In genomic region chr17:44151130-44151529, GRCm38 (mm10) we compare ENCODE assay signal across 8 mouse cellular contexts. TPM values are rescaled to one million over a fixed set of nuclear protein-coding genes. Genes with fewer than 3 reads are reported as not detected.
DNase-seq lines count a peak whose midpoint lies in the region; ATAC-seq and TF ChIP-seq lines count a peak whose summit lies in the region.

No protein-coding gene starts in this region.

- 0 out of 2 replicates have a peak, but pooled peaks have one; percentile 28 for ATAC-seq in heart, embryonic 16.5 days (replicated peaks; ENCODE audit: extremely low read depth, insufficient read depth, low FRiP score)
- ATAC-seq in forebrain, embryonic 13.5 days = no peak

- H3K36me3 ChIP-seq in heart, embryonic 16.5 days (ENCODE audit: control insufficient read depth, insufficient read depth) = no peaks in the 10 kb centered on the region
- no peaks in the 10 kb centered on the region for H3K36me3 ChIP-seq in thymus, adult 2 months (ENCODE audit: control insufficient read depth, insufficient read depth, low read length)
- no peaks in the 10 kb centered on the region for H3K36me3 ChIP-seq in embryonic facial prominence, embryonic 10.5 days (replicated peaks)
- H3K36me3 ChIP-seq in forebrain, embryonic 13.5 days (ENCODE audit: poor library complexity, severe bottlenecking) = no peaks in the 10 kb centered on the region

- H3K27ac ChIP-seq in heart, embryonic 16.5 days (ENCODE audit: low read length) = no peak overlapping the region
- H3K27ac ChIP-seq in thymus, adult 2 months (ENCODE audit: control insufficient read depth, insufficient read depth, low read length) = no peak overlapping the region
- H3K27ac ChIP-seq in embryonic facial prominence, embryonic 10.5 days (replicated peaks) = no peak overlapping the region
- H3K27ac ChIP-seq in forebrain, embryonic 13.5 days = no peak overlapping the region

- no peak overlapping the region for H3K4me2 ChIP-seq in heart, embryonic 16.5 days (ENCODE audit: low read depth, low read length)
- no peak overlapping the region for H3K4me2 ChIP-seq in forebrain, embryonic 13.5 days

- 62% methylated on average over 3 of the region's 3 CpGs for WGBS in heart, embryonic 16.5 days
- WGBS in thymus, adult 2 months = 81% methylated on average over 3 of the region's 3 CpGs
- WGBS in embryonic facial prominence, embryonic 10.5 days = 67% methylated on average over 3 of the region's 3 CpGs
- WGBS in forebrain, embryonic 13.5 days = 68% methylated on average over 3 of the region's 3 CpGs

- TF ChIP-seq CTCF in thymus, adult 2 months (IDR thresholded peaks at IDR 0.05; ENCODE audit: borderline replicate concordance, control insufficient read depth, extremely low read depth, insufficient read depth, low read length, poor library complexity) = peak; percentile 35; the same call in 1 of the 2 replicates

- TF ChIP-seq POLR2A in thymus, adult 2 months (IDR thresholded peaks at IDR 0.05; ENCODE audit: control insufficient read depth, extremely low read depth, insufficient read depth, low read length, poor library complexity) = no peak

- peaks cover 5% of the 10 kb centered on the region for H3K4me1 ChIP-seq in heart, embryonic 16.5 days (ENCODE audit: control insufficient read depth, insufficient read depth, low read length)
- no peaks in the 10 kb centered on the region for H3K4me1 ChIP-seq in thymus, adult 2 months (replicated peaks; ENCODE audit: control insufficient read depth, insufficient read depth, low read length)
- no peaks in the 10 kb centered on the region for H3K4me1 ChIP-seq in embryonic facial prominence, embryonic 10.5 days
- no peaks in the 10 kb centered on the region for H3K4me1 ChIP-seq in forebrain, embryonic 13.5 days

- H3K9ac ChIP-seq in heart, embryonic 16.5 days (ENCODE audit: low read length) = no peak overlapping the region
- no peak overlapping the region for H3K9ac ChIP-seq in forebrain, embryonic 13.5 days

- no peak overlapping the region for H3K4me3 ChIP-seq in heart, embryonic 16.5 days (ENCODE audit: low read length)
- H3K4me3 ChIP-seq in thymus, adult 2 months (ENCODE audit: control insufficient read depth, insufficient read depth, low read length) = no peak overlapping the region
- H3K4me3 ChIP-seq in embryonic facial prominence, embryonic 10.5 days = no peak overlapping the region
- no peak overlapping the region for H3K4me3 ChIP-seq in forebrain, embryonic 13.5 days

- H3K9me3 ChIP-seq in heart, embryonic 16.5 days (replicated peaks; ENCODE audit: control insufficient read depth, low read length) = no peaks in the 10 kb centered on the region
- no peaks in the 10 kb centered on the region for H3K9me3 ChIP-seq in embryonic facial prominence, embryonic 10.5 days
- no peaks in the 10 kb centered on the region for H3K9me3 ChIP-seq in forebrain, embryonic 13.5 days (replicated peaks)

- no peak for DNase-seq in heart, adult 11 months
- peak; percentile 49 for DNase-seq in thymus, adult 2 months
- DNase-seq in thymus, adult 18-20 months = no peak
- DNase-seq in embryonic facial prominence, embryonic 10.5 days (ENCODE audit: low spot score) = peak; percentile 48
- peak; percentile 64 to 79 for DNase-seq in kidney, postnatal 25 days
- peak; percentile 17 for DNase-seq in retina, postnatal 7 days (ENCODE audit: low read depth, low spot score)

- H3K27me3 ChIP-seq in heart, embryonic 16.5 days (ENCODE audit: control insufficient read depth, insufficient read depth, low read length) = no peaks in the 10 kb centered on the region
- no peaks in the 10 kb centered on the region for H3K27me3 ChIP-seq in thymus, adult 2 months (ENCODE audit: control insufficient read depth, insufficient read depth, low read length)
- H3K27me3 ChIP-seq in embryonic facial prominence, embryonic 10.5 days (replicated peaks; ENCODE audit: low read depth, poor library complexity, severe bottlenecking) = no peaks in the 10 kb centered on the region
- no peaks in the 10 kb centered on the region for H3K27me3 ChIP-seq in forebrain, embryonic 13.5 days

RNA-seq across cellular contexts. Expression of gene Clic5, which starts 37.3 kb away (rescaled TPM):
- polyA plus RNA-seq in heart, embryonic 16.5 days (2015; fragmentation: Nextera tagmentation; extraction: Ambion mirVana) = 16.6 and 17.8 TPM in 2 replicates
- polyA plus RNA-seq in thymus, adult 2 months (2012; rRNA removed) = 6.3 and 7.7 TPM in 2 replicates
- polyA plus RNA-seq in embryonic facial prominence, embryonic 10.5 days (2016; fragmentation: Nextera tagmentation; extraction: Ambion mirVana) = 0.11 and 0.39 TPM in 2 replicates
- polyA plus RNA-seq in forebrain, embryonic 13.5 days (2015; fragmentation: Nextera tagmentation; extraction: Ambion mirVana) = 0.04 and 0.09 TPM in 2 replicates

RNA-seq across cellular contexts. Expression of gene Enpp4, which starts 45.5 kb away (rescaled TPM):
- polyA plus RNA-seq in heart, embryonic 16.5 days (2015; fragmentation: Nextera tagmentation; extraction: Ambion mirVana) = 8.9 and 11.0 TPM in 2 replicates
- polyA plus RNA-seq in thymus, adult 2 months (2012; rRNA removed) = 6.3 and 8.4 TPM in 2 replicates
- 2.2 and 3.1 TPM in 2 replicates for polyA plus RNA-seq in embryonic facial prominence, embryonic 10.5 days (2016; fragmentation: Nextera tagmentation; extraction: Ambion mirVana)
- polyA plus RNA-seq in forebrain, embryonic 13.5 days (2015; fragmentation: Nextera tagmentation; extraction: Ambion mirVana) = 5.2 and 5.5 TPM in 2 replicates

Comparison
In these comparisons a context has a peak if more than half of its experiments do, and no peak if none do; other contexts are left out.
1. DNase-seq: peak in thymus, adult 2 months (single experiment), embryonic facial prominence, embryonic 10.5 days (single experiment), kidney, postnatal 25 days (2 of 2) and retina, postnatal 7 days (single experiment); none in heart, adult 11 months (single experiment) and thymus, adult 18-20 months (0 of 2).